Mouse (Mus musculus) R1 (cell line): ENCODE results near the gene Atp6v1f.

ENCODE experiments used
- DNase-seq: peaks from one replicate; pipeline ENCODE4 v3.0.0-alpha.2; 2018; ENCODE audit warnings: low read depth, low spot score

The Atp6v1f gene

GRCm38 (mm10) chr6:29461502-29461901 is 6.0 kb upstream of the Atp6v1f start:
- DNase-seq, result no peak

- DNase-seq, result no peak
Measured at GRCm38 (mm10) chr6:29463388-29463787, 4.1 kb upstream of the Atp6v1f start.

- no peak for DNase-seq
Measured at GRCm38 (mm10) chr6:29468851-29469250, 1.3 kb downstream of the Atp6v1f start.

GRCm38 (mm10) chr6:29471137-29471536 is 3.6 kb downstream of the Atp6v1f start, which contains the start of gene Atp6v1fnb:
TSS of gene Atp6v1fnb (plus strand) at chr6:29471437.
- no peak for DNase-seq

GRCm38 (mm10) chr6:29473941-29474691 is 6.6 kb downstream of the Atp6v1f start:
- peak; percentile 96 for DNase-seq

- peak; percentile 43 for DNase-seq
Measured at GRCm38 (mm10) chr6:29474736-29475135, 7.2 kb downstream of the Atp6v1f start.

GRCm38 (mm10) chr6:29482691-29483090 is 15.2 kb downstream of the Atp6v1f start:
- DNase-seq, result no peak

- peak; percentile 86 for DNase-seq
Measured at GRCm38 (mm10) chr6:29484716-29485559, 17.4 kb downstream of the Atp6v1f start.

- peak; percentile 84 for DNase-seq
Measured at GRCm38 (mm10) chr6:29485951-29486350, 18.4 kb downstream of the Atp6v1f start.

GRCm38 (mm10) chr6:29494101-29494500 is 26.6 kb downstream of the Atp6v1f start:
- no peak for DNase-seq

GRCm38 (mm10) chr6:29496270-29496669 is 28.8 kb downstream of the Atp6v1f start:
- no peak for DNase-seq

GRCm38 (mm10) chr6:29497791-29498190 is 30.3 kb downstream of the Atp6v1f start:
- DNase-seq, result peak; percentile 49

- DNase-seq, result no peak
Measured at GRCm38 (mm10) chr6:29500177-29500576, 32.7 kb downstream of the Atp6v1f start.

GRCm38 (mm10) chr6:29500810-29501209 is 33.3 kb downstream of the Atp6v1f start:
- DNase-seq, result no peak

GRCm38 (mm10) chr6:29501599-29501998 is 34.1 kb downstream of the Atp6v1f start:
- DNase-seq, result no peak

GRCm38 (mm10) chr6:29505493-29505892 is 38.0 kb downstream of the Atp6v1f start:
- DNase-seq, result no peak

GRCm38 (mm10) chr6:29506834-29507233 is 39.3 kb downstream of the Atp6v1f start:
- DNase-seq, result no peak

- peak; percentile 45 for DNase-seq
Measured at GRCm38 (mm10) chr6:29507447-29508309, 40.2 kb downstream of the Atp6v1f start, which contains the start of gene Kcp. TSS of gene Kcp (minus strand) at chr6:29507952.

- peak; percentile 34 for DNase-seq
Measured at GRCm38 (mm10) chr6:29509086-29509485, 41.6 kb downstream of the Atp6v1f start.

GRCm38 (mm10) chr6:29513284-29513683 is 45.8 kb downstream of the Atp6v1f start:
- DNase-seq, result peak; percentile 73

GRCm38 (mm10) chr6:29517139-29517538 is 49.6 kb downstream of the Atp6v1f start:
- peak; percentile 76 for DNase-seq
